Mouse (Mus musculus): ENCODE measurements at regions not wholly inside any gene's neighbourhood (a gene's known extent, or its start where the extent isn't known, plus 50 kb on each side); places are given as distances from the start of the nearest gene placed in this dataset.

GRCm38 (mm10) chr11:28782486-28782885 is 70.5 kb upstream of the Efemp1 start:
- TF ChIP-seq MAFK (IDR thresholded peaks at IDR 0.05; ENCODE audit: insufficient read depth, low read depth, low read length) (no peak), ZC3H11A (IDR thresholded peaks at IDR 0.05; ENCODE audit: borderline replicate concordance, low read depth, low read length) (no peak), HCFC1 (IDR thresholded peaks at IDR 0.05; ENCODE audit: borderline replicate concordance, insufficient read depth, low read length) (no peak), CHD2 (IDR thresholded peaks at IDR 0.05; ENCODE audit: low read depth, low read length) (no peak), ZNF384 (IDR thresholded peaks at IDR 0.05; ENCODE audit: low read depth, low read length) (no peak)
- Histone ChIP-seq H3K4me1 (ENCODE audit: control insufficient read depth in 2 of 2, insufficient read depth in 2 of 2, low read length in 2 of 2, poor library complexity in 1 of 2) (no peaks in the 10 kb centered on the region), H3K9me3 (ENCODE audit: control insufficient read depth, insufficient read depth, low read depth, low read length) (no peaks in the 10 kb centered on the region), H3K27ac (ENCODE audit: insufficient read depth, low read depth, low read length, poor library complexity, severe bottlenecking) (no peak overlapping the region), H3K36me3 (ENCODE audit: control insufficient read depth, insufficient read depth, low read length, poor library complexity, severe bottlenecking) (no peaks in the 10 kb centered on the region), H3K4me3 (ENCODE audit: insufficient read depth in 1 of 2, low read depth in 1 of 2, low read length in 2 of 2, poor library complexity in 1 of 2, severe bottlenecking in 1 of 2) (no peak overlapping the region), H3K9ac (ENCODE audit: insufficient read depth, low read depth, low read length, poor library complexity, severe bottlenecking) (no peak overlapping the region)
- no peak for DNase-seq (ENCODE audit: low read depth, low spot score)
- in situ Hi-C loops (cut with MboI; ENCODE audit: low sequenced_read_pairs in 2 of 2, unreplicated experiment in 2 of 2) = no loop called here

- TF ChIP-seq MAFK (IDR thresholded peaks at IDR 0.05; ENCODE audit: insufficient read depth, low read depth, low read length) (no peak), ZC3H11A (IDR thresholded peaks at IDR 0.05; ENCODE audit: borderline replicate concordance, low read depth, low read length) (no peak), HCFC1 (IDR thresholded peaks at IDR 0.05; ENCODE audit: borderline replicate concordance, insufficient read depth, low read length) (no peak), CHD2 (IDR thresholded peaks at IDR 0.05; ENCODE audit: low read depth, low read length) (no peak), ZNF384 (IDR thresholded peaks at IDR 0.05; ENCODE audit: low read depth, low read length) (no peak)
- in situ Hi-C loops (cut with MboI; ENCODE audit: low sequenced_read_pairs in 2 of 2, unreplicated experiment in 2 of 2) = no loop called here
- no peak for DNase-seq (ENCODE audit: low read depth, low spot score)
Observed at GRCm38 (mm10) chr11:28770831-28771230, 82.2 kb upstream of the Efemp1 start.

GRCm38 (mm10) chr11:28760751-28761150 is 92.3 kb upstream of the Efemp1 start:
- Histone ChIP-seq H3K9me3 (ENCODE audit: control insufficient read depth, insufficient read depth, low read depth, low read length) (no peaks in the 10 kb centered on the region), H3K27ac (ENCODE audit: insufficient read depth, low read depth, low read length, poor library complexity, severe bottlenecking) (no peak overlapping the region), H3K4me1 (ENCODE audit: control insufficient read depth in 2 of 2, insufficient read depth in 2 of 2, low read length in 2 of 2, poor library complexity in 1 of 2) (no peaks in the 10 kb centered on the region), H3K36me3 (ENCODE audit: control insufficient read depth, insufficient read depth, low read length, poor library complexity, severe bottlenecking) (no peaks in the 10 kb centered on the region), H3K4me3 (ENCODE audit: insufficient read depth in 1 of 2, low read depth in 1 of 2, low read length in 2 of 2, poor library complexity in 1 of 2, severe bottlenecking in 1 of 2) (no peak overlapping the region), H3K9ac (ENCODE audit: insufficient read depth, low read depth, low read length, poor library complexity, severe bottlenecking) (no peak overlapping the region)
- in situ Hi-C loops (cut with MboI; ENCODE audit: low sequenced_read_pairs in 2 of 2, unreplicated experiment in 2 of 2) = no loop called here
- TF ChIP-seq CHD2 (IDR thresholded peaks at IDR 0.05; ENCODE audit: low read depth, low read length) (no peak), HCFC1 (IDR thresholded peaks at IDR 0.05; ENCODE audit: borderline replicate concordance, insufficient read depth, low read length) (no peak), ZNF384 (IDR thresholded peaks at IDR 0.05; ENCODE audit: low read depth, low read length) (no peak), MAFK (IDR thresholded peaks at IDR 0.05; ENCODE audit: insufficient read depth, low read depth, low read length) (no peak), ZC3H11A (IDR thresholded peaks at IDR 0.05; ENCODE audit: borderline replicate concordance, low read depth, low read length) (no peak)
- no peak for DNase-seq (ENCODE audit: low read depth, low spot score)

More at GRCm38 (mm10) chr11:28770831-28771230, 82.2 kb upstream of the Efemp1 start:
- Histone ChIP-seq H3K36me3 (ENCODE audit: control insufficient read depth, insufficient read depth, low read length, poor library complexity, severe bottlenecking) (no peaks in the 10 kb centered on the region), H3K9me3 (ENCODE audit: control insufficient read depth, insufficient read depth, low read depth, low read length) (no peaks in the 10 kb centered on the region), H3K4me1 (ENCODE audit: control insufficient read depth in 2 of 2, insufficient read depth in 2 of 2, low read length in 2 of 2, poor library complexity in 1 of 2) (no peaks in the 10 kb centered on the region), H3K9ac (ENCODE audit: insufficient read depth, low read depth, low read length, poor library complexity, severe bottlenecking) (no peak overlapping the region), H3K4me3 (ENCODE audit: insufficient read depth in 1 of 2, low read depth in 1 of 2, low read length in 2 of 2, poor library complexity in 1 of 2, severe bottlenecking in 1 of 2) (no peak overlapping the region), H3K27ac (ENCODE audit: insufficient read depth, low read depth, low read length, poor library complexity, severe bottlenecking) (no peak overlapping the region)

- no peak for TF ChIP-seq ZC3H11A (IDR thresholded peaks at IDR 0.05; ENCODE audit: borderline replicate concordance, low read depth, low read length)
- no peak overlapping the region for H3K4me3 ChIP-seq (ENCODE audit: insufficient read depth in 1 of 2, low read depth in 1 of 2, low read length in 2 of 2, poor library complexity in 1 of 2, severe bottlenecking in 1 of 2)
- H3K9ac ChIP-seq (ENCODE audit: insufficient read depth, low read depth, low read length, poor library complexity, severe bottlenecking) = no peak overlapping the region
- H3K9me3 ChIP-seq (ENCODE audit: control insufficient read depth, insufficient read depth, low read depth, low read length) = no peaks in the 10 kb centered on the region
- H3K36me3 ChIP-seq (ENCODE audit: control insufficient read depth, insufficient read depth, low read length, poor library complexity, severe bottlenecking) = no peaks in the 10 kb centered on the region
- in situ Hi-C loops (cut with MboI; ENCODE audit: low sequenced_read_pairs in 2 of 2, unreplicated experiment in 2 of 2) = no loop called here
- H3K27ac ChIP-seq (ENCODE audit: insufficient read depth, low read depth, low read length, poor library complexity, severe bottlenecking) = no peak overlapping the region
- peak; percentile 28 for DNase-seq (ENCODE audit: low read depth, low spot score)
- no peaks in the 10 kb centered on the region; a peak in 1 of 4 replicates for H3K4me1 ChIP-seq (ENCODE audit: control insufficient read depth in 2 of 2, insufficient read depth in 2 of 2, low read length in 2 of 2, poor library complexity in 1 of 2)
Observed at GRCm38 (mm10) chr11:28734941-28735597, 117.9 kb upstream of the Efemp1 start.

- Histone ChIP-seq H3K4me3 (ENCODE audit: insufficient read depth in 1 of 2, low read depth in 1 of 2, low read length in 2 of 2, poor library complexity in 1 of 2, severe bottlenecking in 1 of 2) (no peak overlapping the region), H3K9me3 (ENCODE audit: control insufficient read depth, insufficient read depth, low read depth, low read length) (no peaks in the 10 kb centered on the region), H3K4me1 (ENCODE audit: control insufficient read depth in 2 of 2, insufficient read depth in 2 of 2, low read length in 2 of 2, poor library complexity in 1 of 2) (no peaks in the 10 kb centered on the region; a peak in 1 of 4 replicates), H3K9ac (ENCODE audit: insufficient read depth, low read depth, low read length, poor library complexity, severe bottlenecking) (no peak overlapping the region), H3K27ac (ENCODE audit: insufficient read depth, low read depth, low read length, poor library complexity, severe bottlenecking) (no peak overlapping the region), H3K36me3 (ENCODE audit: control insufficient read depth, insufficient read depth, low read length, poor library complexity, severe bottlenecking) (no peaks in the 10 kb centered on the region)
- TF ChIP-seq ZNF384 (IDR thresholded peaks at IDR 0.05; ENCODE audit: low read depth, low read length) (no peak), CHD2 (IDR thresholded peaks at IDR 0.05; ENCODE audit: low read depth, low read length) (no peak), HCFC1 (IDR thresholded peaks at IDR 0.05; ENCODE audit: borderline replicate concordance, insufficient read depth, low read length) (no peak), MAFK (IDR thresholded peaks at IDR 0.05; ENCODE audit: insufficient read depth, low read depth, low read length) (no peak), ZC3H11A (IDR thresholded peaks at IDR 0.05; ENCODE audit: borderline replicate concordance, low read depth, low read length) (no peak)
- no peak for DNase-seq (ENCODE audit: low read depth, low spot score)
- in situ Hi-C loops (cut with MboI; ENCODE audit: low sequenced_read_pairs in 2 of 2, unreplicated experiment in 2 of 2) = no loop called here
Observed at GRCm38 (mm10) chr11:28734581-28734931, 118.4 kb upstream of the Efemp1 start.

Measured in ES-E14 (cell line).